Mouse (Mus musculus) kidney, adult 11 months (tissue): ENCODE results near the gene Car11.
"Not testable (repeated sequence)": the region's sequence is repeated elsewhere in the genome, so short reads cannot be mapped to it uniquely, and the experiment has no call there.

Experiments used
- DNase-seq: peaks from one replicate; pipeline ENCODE4 v3.0.0; 2022

Gene Car11

DNA sequence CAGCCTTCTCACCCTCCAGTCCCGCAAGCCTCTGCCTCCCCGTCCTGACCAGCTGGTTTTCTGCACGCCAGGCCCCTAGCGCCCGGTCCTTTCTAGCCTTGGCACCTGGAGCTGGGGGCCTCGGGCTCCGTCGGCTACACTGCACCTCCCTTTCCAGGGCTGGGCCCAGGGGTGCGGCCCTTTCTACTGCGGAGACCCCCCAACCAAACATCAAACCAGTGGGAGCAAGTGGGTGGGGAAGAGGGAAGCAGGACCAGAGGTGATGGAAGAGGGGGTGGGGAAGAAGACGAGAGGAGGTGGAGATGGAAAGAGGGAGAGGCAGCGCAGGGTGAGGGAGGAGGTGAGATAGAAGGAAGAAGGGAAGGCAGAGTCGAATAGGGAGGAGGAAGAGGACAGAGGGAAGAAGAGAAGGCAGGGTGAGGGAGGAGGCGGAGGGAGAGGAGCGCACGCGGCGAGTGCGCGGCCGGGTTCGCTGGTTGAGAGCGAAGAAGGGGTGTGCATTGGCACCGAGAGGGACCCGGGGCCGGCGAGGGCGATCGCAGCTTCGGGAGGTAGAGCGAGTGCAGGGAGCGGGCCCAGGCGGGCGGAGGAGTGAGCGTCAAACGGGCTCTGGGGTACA is at the start of gene Car11:
Car11 (plus strand) TSS at position 321 of the 619 bp plus-strand sequence.
- peak; percentile 22 for DNase-seq

DNA sequence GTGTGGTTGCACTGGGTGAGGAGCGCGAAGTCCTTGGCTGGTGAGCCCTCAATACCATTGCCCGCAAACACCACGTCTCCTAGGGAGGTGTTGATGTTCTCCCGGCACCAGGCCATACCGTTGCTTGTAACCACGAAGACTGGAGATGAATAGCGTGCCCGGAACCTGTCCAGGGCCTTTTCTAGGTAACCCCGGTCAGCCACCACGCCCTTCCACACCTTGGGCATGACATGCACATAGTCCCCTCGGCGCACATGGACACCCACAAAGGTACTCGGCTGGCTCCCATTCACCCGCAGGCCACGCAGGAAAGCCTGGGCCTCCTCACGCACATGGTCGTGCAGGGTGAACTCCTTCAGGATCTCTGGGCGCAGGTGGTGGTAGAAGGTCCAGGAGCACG is 49.2 kb upstream of the Car11 start:
- not testable (repeated sequence) for DNase-seq

DNA sequence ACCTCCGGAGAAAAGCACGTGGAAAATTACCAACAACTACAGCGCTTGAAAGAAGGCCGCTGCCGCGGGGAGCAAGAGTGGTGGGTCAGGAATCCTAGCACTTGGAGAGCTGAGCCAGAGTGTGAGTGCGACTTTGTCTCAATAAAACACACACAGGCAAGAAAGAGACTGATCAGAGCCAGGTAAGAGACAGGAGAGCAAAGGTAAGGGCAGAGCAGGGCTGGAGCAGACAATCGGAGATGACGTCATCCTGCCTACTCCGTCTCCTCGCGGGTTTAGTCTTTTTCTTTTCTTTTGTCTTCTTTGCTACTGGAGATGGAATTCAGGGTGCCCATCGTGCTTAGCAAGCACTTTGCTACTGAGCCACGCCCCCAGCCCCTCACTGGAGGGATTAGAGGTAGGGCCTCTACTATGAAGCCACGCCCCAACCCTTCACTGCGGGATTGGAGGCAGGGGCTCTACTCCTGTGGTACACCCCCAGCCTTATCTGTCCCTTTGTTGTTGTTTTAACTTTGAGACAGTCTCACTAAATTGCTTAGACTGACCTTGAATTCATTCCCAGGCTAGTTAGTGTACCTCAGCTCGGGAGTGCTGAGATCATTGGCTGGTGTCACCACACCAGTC is 45.1 kb upstream of the Car11 start:
- no peak for DNase-seq

DNA sequence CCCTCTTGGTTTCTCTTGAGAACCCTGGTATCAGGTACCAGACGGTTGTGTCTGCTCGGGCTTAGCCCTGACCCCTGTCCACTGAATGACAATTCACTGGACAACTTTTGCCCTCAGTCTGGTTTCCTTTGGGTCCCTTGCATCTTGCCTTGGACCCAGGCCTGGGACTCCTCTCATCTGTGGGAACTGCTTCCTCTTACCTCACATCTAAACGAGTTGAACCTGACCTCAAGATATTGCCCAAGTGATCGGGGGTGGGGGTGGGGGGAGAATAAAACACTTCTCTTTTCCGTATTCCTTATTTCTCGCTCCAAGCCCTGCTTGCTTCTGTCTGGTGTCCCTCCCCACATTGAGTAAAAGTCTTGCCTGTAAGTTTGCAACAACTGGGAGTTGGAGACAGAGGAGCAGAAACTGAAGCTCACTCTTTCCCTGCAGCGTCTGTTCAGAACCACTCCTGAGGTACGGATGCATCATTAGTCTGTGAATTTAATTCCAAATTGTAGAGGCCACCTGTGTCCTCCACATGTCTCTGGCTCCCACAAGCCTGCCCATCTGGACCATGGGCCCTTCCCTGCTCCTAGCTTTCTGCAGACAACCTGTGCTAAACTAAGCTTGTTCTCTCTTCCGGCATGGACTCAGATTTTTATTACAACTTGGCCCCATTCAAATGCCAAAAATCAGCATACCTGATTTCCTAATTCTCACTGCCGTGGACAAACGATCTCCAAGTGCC is 38.7 kb upstream of the Car11 start:
- no peak for DNase-seq

DNA sequence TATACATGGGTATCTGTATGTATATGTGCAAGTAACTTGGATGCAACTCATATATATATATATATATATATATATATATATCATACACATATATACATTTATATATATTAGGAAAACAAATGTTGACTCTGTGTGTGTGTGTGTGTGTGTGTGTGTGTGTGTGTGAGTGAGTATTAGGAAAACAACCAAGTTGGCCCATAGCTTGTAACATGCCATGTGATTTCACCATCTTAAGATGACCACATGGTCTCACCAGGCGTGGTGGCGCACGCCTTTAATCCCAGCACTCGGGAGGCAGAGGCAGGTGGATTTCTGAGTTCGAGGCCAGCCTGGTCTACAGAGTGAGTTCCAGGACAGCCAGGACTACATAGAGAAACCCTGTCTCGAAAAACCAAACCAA is 37.9 kb upstream of the Car11 start:
- DNase-seq, result not testable (repeated sequence)

DNA sequence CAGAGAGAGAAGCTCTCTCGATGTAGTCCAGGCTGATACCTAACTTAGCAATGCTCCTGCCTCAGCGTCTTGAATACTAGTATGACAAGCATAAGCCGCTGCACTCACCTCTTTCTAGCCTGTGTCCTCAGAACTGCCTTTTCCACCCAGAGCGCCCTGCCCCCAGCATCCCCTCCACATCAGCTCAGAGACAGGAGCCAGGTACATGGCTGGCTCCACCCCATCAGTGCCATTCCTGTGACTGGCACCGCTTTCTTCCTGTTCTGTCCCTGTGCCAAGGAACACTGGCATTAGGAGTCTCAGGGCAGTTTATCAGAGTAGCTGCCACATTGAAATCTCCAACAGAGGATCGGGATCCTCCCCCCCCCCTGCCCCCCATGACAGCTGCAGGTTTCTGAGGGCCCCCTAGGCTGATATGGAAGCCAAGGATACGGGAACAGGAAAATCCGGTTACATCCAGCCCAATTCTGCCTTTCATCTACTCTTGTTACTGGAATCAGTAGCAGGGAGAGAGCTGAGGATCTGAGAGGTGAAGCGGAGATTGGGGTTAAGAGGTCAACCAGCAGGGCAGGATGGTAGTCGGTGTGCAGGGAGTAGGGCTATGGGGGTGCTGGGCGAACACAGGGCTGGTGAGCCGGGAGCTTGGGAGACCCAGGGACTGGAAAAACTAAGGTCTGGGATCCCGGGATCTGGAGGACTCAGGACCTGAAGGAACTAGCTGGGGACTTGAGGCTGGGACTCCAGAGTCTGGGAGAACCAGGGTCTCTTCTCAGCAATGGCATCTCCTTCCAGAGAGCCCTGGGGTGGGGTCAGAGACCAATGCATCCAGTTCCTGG is 34.1 kb upstream of the Car11 start:
- DNase-seq, result no peak

DNA sequence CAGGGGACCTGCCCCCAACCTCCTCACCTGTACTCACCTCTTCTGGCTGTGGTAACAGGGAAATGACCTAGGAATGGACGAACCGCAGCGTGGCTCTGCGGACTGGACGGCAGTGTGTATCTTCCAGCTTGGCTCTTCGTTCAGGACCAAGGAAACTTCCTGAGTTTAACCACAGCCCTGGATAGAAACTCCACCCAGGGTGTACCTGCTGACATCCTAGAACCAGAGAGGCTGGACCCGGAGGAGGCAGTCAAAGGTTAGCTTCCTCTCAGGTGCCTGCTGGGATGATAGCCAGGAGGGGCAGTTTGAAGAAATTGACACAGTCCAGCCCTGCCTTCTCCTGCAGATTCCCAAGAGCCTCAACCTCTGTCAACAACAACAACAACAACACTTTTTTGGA is 33.5 kb upstream of the Car11 start, which contains the start of gene Fut2:
Fut2 (minus strand) TSS at position 234 of the 400 bp plus-strand sequence.
- DNase-seq, result no peak

DNA sequence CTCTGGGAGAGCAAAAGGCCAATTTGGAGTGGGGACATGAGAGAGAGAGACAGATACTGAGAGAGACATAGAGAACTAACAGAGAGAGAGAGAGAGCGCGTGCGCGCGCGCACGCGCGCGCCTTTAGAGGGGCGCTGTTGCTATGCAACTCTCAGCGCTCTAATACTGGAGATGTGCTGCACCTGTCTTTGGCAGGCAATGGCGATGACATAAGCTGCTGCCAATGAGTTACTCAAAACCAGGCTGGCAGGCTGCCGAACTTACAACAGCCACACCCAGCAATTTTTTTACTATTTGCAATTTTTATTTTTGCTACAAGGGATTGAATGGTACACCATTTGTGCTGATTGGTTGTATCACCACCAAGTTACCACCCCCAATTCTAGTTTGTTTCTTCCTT is 31.9 kb upstream of the Car11 start:
- no peak for DNase-seq

DNA sequence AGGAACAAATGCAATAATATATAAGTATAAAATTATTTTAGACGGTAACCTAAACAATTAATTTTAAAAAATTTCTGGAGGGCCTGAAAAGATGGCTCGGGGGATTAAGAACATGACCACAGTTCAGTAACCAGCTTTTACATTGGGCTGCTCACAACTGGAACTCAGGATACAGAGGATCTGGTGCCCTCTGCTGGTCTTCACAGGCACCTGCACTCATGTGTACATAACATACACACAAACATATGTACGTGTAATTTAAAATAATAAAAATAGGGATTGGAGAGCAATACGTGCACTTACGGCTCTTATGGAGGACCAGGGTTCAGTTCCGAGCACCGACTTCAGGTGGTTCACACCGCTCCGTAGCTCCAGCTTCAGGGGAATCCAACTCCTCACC is 30.7 kb upstream of the Car11 start:
- no peak for DNase-seq

DNA sequence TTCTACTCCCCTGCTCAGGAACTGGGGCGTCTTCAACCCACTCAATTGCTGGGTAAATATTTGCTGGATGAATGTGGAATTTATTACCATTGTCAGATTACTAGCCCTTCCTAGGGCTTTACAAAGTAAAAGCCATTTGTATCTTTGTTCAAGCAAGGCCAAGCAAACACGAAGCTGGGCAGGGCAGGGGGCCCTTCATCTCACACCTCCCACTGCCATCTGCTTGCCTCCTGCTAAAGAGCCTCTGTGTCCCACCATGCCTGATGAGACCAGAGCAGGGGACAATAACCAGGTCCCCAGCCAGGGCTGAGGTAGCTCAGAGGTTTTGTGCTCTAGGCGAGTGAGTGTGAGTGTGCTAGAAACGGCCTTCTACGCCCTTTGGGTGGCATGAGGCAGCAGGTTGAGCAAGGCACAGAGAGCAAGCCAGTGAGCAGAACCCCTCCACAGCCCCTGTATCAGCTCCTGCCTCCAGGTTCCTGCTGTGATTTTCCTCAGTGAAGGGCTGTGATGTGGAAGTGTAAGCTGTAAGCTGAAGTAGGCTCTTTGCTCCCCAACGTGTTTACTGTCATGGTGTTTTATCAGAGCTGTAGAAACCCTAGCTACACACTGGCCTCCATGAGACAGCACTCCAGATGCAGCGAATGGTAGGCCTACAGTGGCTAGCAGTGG is 21.9 kb upstream of the Car11 start:
- DNase-seq, result no peak

DNA sequence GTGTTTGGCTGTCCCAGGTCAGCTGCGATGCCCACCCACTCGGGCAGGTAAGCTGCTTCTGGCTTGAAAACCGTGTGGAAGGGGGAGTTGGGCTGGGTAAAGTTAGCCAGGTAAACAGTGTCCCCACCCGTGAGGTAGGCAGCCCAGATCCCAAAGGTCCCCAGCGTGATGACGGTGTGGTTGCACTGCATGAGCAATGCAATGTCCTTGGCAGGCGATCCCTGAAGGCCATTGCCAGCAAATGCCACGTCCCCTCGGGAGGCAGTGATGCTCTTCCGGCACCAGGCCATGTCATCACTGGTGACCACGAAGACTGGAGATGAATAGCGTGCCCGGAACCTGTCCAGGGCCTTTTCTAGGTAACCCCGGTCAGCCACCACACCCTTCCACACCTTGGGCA is 21.1 kb upstream of the Car11 start:
- DNase-seq, result no peak

DNA sequence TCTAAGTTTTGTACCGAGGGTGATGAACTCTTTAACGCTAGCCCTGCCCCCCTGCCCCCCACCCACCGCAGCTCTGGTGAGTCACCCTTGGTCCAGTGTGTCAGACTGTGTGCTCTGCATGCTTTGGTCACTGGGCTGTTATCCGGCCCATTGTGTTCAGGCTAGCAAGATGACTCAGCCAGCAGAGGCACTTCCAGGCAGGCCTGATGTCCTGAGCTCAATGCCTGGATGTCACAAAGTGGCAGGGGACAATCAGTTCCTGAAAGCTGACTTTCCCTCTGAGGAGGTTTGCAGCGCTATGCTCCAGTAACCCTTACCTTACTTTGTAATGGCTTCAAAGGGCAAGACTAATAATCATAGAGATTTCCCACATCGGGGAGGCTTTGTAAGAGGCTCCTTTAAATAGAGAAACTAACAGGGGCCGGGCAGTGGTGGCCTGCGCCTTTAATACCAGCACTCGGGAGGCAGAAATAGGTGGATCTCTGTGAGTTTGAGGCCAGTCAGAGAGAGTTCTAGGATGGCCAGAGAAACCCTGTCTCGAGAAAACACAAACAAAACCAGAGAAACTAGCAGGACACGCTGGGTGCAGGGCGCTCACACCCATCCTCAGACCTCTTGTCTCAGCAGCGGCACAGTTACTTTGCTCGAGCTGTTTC is 19.5 kb upstream of the Car11 start:
- no peak for DNase-seq

DNA sequence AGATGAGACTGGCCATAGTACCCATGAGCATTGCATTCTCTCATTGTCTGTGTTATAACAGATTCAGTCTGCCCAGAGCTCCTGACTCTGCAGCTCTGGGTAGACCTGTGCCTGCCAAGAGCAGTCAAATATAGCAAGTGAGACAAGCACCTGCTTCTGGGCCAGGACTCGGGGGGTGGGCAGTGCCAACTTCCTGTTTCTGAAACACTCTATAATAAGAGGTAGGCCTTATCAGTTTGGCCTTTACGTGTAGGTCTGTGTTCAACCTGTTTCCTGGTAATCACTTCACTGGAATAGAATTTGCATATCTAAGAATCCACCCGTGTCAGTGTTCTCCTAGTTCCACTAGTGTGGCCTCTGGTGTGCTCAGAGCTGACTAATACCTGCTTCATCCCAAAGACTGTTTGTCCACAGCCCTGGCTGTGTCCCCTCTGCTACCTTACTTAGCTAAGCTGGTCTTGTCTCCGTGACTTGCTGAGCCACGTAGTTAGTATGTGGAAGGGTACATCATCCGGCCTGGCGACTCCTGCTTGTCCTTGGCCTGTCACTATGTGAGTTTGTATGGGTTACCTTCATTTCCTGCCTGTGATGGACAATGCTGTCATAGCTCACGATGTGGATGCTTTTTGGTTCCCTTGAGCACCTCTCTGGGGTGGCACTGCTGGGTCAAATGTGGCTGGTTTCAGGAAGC is 18.5 kb upstream of the Car11 start:
- DNase-seq, result no peak

DNA sequence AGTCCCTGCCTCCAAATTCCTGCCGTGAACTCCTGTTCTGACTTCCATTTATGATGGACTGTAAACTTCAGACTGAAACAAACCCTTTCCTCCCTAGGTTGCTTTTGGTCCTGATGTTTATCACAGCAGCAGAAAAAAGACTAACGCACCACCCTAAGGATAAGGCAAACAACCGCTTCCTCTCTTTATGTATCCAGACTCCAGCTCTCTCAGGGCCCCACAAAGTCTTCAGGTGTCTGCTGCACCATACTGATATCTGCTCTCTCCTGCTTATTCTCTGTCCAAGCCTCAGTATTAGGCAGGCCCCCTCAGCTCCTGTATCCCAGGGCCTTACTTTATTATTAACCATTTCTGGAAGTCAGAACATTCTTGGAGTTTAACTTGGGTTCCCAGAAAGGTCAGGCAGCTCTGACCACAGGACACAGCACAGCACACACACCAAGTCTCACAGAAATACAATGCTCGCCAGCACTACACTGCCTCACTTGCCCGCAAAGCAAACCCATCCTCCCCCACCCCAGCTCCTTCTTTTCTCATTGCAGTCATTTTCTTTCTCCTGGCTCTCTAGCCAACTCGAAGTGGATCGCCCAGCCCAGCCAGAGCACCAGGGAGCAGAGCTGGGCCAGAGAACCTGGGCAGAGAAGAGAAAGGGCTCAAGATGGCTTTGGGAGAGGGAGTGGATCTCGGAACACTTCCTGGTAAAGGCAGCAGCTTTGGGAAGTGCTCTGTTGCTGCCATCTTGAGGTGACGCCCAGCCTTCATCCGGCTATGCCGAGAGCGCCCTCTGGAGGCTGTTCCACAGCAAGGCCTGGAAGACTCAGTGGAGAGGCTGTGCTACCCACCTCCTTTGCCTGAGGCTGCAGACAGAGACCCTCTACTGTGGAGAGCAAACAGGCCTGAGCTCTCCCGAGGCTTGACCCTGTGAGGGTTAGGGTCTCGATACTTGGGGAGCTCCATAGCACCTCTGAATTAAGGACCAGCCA is 17.2 kb upstream of the Car11 start:
- peak; percentile 75 for DNase-seq

DNA sequence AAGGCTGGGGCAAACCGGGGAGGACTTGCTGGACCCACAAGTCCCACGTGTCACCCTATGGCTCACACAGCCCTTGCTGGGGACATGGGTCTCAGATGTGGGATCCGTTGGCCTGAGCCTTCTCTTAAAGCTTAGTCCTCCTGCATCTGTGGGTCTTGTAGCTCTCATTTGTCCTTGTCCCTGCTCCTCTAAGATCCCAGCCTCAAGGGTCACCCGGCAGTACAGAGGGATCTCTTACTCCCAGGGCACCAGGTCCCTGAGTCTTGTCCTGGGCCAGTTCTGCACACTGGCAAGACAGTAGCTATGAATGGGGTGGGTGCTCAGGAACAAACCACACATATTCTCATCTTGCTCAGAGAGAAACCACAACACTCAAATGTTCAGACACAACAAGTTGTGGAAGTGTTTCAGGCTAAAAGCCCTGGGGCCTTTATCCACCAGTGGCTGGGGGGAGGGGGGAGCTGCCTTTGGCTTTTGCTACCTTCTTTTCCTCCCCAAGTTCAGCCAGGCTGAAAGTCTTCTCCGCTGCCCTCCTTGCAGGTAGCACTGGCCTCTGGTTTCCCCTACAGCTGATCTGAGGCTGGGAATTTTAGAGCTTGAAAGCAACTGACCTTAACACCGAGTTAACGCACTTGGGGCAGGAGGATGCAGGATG is 16.1 kb upstream of the Car11 start, which contains the start of gene Ntn5:
Ntn5 (plus strand) TSS at position 627 of the 655 bp plus-strand sequence.
- no peak for DNase-seq

DNA sequence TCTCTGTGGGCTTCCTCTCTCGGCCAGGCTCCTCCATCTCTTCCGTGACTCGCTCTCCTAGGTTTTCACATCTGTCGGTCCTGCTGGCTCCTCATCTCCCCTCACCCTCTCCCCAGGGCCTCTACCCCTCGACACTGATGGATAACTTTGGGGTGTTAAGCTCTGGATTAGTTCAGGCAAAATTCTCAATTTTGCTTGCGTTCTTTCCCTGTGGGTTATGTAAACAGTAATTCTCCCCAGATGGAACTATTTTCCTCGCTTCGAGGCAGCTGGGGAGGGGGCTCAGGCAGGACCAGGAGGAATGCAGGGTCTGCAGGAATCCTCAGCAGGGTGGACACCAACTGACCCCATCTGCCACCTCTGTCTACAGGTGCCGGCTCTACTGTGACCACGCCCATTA is 13.8 kb upstream of the Car11 start:
- DNase-seq, result no peak

DNA sequence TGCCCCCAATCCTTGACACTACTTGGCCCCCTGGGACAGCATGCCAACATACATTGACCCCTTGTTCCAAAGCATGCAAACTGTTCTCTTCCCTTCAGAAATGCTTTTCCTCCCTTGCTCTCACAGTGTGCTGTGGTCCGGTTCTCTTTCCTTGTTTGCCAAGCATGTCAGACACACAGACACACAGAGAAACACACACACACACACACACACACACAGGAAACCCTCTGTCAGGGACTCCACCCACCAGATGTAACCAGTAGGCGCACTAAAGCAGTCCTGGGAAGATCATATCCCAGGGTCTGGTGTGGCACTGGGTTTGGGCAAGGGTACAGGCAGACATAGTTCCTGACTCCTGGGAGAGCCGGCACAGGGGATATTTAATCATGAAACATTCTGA is 12.8 kb upstream of the Car11 start:
- no peak for DNase-seq

DNA sequence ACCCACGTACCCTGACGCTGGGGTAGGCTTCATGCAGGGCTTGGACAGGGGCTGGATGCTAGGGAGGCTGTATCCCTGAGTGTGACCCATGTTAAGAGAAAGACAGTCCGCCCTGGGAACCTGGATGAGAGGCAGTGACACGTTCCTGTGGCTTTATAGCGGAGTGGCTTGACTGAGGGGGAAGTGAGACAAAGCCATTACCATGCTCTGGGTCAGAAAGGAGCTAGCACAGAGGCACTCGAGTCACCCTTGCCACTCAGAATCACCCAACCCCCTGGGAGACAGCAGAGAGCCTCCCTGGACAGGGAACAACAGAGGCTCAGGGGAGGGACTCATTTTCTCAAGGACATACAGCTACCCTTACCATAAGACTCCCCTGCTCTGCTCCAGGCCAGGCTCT is 10.5 kb upstream of the Car11 start:
- no peak for DNase-seq

DNA sequence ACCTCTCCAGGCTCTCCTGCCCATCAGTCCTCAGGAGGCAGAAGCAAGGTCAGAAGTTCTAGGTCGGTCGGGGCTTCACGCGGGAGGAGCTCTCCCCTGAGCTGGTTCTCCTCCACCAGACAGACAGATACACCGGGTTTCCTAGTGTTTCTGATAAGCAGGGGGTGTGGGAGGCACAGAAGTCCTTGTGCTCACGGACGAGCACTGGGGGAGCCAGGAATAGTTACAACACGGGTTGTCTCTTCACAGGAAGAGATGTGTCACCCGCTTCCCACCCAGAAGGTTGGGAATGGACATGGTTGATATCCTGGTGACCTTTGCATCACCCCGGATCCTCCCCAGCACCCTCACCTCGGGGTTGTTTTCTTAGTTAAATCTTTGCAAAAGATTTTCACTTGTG is 9.8 kb upstream of the Car11 start:
- no peak for DNase-seq

DNA sequence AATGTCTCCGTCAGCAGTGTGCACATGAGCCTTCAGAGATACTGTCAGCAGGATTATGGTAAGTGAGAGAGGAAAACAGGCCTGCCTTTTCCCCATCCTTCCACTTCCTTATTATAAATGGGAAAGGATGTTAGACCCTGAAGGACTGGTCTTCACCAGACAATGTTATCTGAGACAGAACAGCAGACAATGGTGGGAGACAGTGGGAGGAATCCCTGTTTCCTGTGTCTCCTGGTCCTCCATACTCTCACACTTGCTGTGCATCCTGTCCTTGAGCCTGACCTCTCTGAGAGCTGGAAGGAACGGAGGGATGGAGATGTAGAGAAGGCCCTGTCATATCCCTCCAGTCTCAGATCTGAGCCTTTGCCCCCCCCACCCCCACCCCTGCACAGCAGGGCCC is 7.3 kb upstream of the Car11 start:
- no peak for DNase-seq
